Mouse (Mus musculus) heart, adult 2 months (tissue): ENCODE data around the gene Dnah1.

ENCODE experiments used
- CTCF ChIP-seq: fragments of 200-600 bp; IDR thresholded peaks from 2 replicates; pipeline ENCODE4 v1.8.1; 2022; ENCODE audit warnings: antibody characterized with exemption, mild to moderate bottlenecking, moderate library complexity
- EP300 ChIP-seq: fragments of 200-500 bp; IDR thresholded peaks from 2 replicates; pipeline ENCODE4 v1.6.1; 2011; ENCODE audit warnings: low read depth, low read length, control low read depth; ENCODE audit not compliant: insufficient read depth
- POLR2A ChIP-seq: fragments of 200-500 bp; IDR thresholded peaks from 2 replicates; pipeline ENCODE4 v1.6.1; 2011; ENCODE audit warnings: mild to moderate bottlenecking, low read depth, low read length, control low read depth; ENCODE audit not compliant: insufficient read depth

- TF ChIP-seq CTCF (no peak), POLR2A (no peak), EP300 (no peak)
These were observed 63.3 kb downstream of the Dnah1 start for GRCm38 (mm10) chr14:31260374-31260773.
